Mouse (Mus musculus) embryonic facial prominence, embryonic 10.5 days (tissue): Measurements from ENCODE around the gene Trappc3. TPM values are rescaled to one million over a fixed set of nuclear protein-coding genes. Genes with fewer than 3 reads are reported as not detected.

Experiments used
- DNase-seq: peaks from one replicate; pipeline ENCODE4 v3.0.0-alpha.2; 2017; ENCODE audit warnings: low spot score
- H3K27ac ChIP-seq: fragments of 300-500 bp; sonication (generic); replicated peaks from 2 replicates; pipeline ENCODE4 v1.5.1; 2016; ENCODE audit warnings: mild to moderate bottlenecking
- H3K27me3 ChIP-seq: fragments of 300-500 bp; sonication (generic); replicated peaks from 2 replicates; pipeline ENCODE4 v1.6.1; 2016; ENCODE audit warnings: low read depth, mild to moderate bottlenecking; ENCODE audit not compliant: poor library complexity, severe bottlenecking
- H3K36me3 ChIP-seq: fragments of 300-500 bp; sonication (generic); replicated peaks from 2 replicates; pipeline ENCODE4 v1.6.1; 2016; ENCODE audit warnings: mild to moderate bottlenecking, moderate library complexity
- H3K4me1 ChIP-seq: fragments of 300-500 bp; sonication (generic); 2 replicates; pipeline ENCODE4 v1.6.1; 2016
- H3K4me3 ChIP-seq: fragments of 300-500 bp; sonication (generic); 2 replicates; pipeline ENCODE4 v1.5.1; 2016; ENCODE audit warnings: mild to moderate bottlenecking, moderate library complexity
- H3K9me3 ChIP-seq: fragments of 300-500 bp; sonication (generic); 2 replicates; pipeline ENCODE4 v1.6.1; 2016; ENCODE audit warnings: mild to moderate bottlenecking
- WGBS: fragments of 180-500 bp; shearing (Covaris S2); methylation state at CpG from one replicate; pipeline ENCODE4 v1.1.7; 2016; 5-methylcytosine and 5-hydroxymethylcytosine counted together
- polyA plus RNA-seq: library from polyadenylated mRNA; unstranded; fragments of >200 nt; fragmentation: Nextera tagmentation; extraction: Ambion mirVana; gene quantifications from 2 replicates; pipeline ENCODE4 v1.2.1, GENCODE M21; 2016

Trappc3 gene
- polyA plus RNA-seq, 1 experiment from 2014 or later, result 92.3 TPM

DNA sequence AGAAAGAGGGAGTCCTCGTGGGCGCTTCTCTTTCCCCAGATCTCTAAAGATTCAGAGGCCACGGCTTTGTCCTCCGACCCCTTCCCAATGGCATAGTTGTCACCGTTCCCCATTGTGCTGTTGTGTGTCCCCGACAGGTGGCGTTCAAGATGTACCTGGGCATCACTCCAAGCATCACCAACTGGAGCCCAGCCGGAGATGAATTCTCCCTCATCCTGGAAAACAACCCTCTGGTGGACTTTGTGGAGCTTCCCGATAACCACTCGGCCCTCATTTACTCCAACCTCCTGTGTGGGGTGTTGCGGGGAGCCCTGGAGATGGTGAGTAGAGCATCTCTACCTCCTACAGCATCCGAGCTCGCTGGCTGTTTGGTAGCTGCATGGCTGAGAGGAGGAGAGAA lies 11.6 kb downstream of the Trappc3 start:
- H3K9me3 ChIP-seq, result no peaks in the 10 kb centered on the region

DNA sequence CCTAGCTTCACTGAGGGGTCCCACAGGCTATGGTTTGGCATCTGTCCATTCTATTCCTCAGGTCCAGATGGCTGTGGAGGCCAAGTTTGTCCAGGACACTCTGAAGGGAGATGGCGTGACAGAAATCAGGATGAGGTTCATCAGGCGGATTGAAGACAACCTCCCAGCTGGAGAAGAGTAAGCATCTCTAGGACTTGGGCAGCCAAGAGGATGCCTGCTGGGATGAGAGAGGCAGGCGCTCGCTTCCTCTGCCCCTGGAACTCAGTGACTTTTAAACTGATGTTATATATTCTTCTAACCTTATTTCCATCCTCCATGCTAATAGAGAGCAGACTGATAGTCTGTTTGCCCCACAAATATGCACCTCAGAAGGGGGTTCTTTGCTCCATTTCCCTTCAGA lies 13.0 kb downstream of the Trappc3 start:
- H3K27ac ChIP-seq, result no peak overlapping the region
- no peaks in the 10 kb centered on the region for H3K27me3 ChIP-seq
- 91% methylated on average over 4 of the region's 4 CpGs for WGBS

More for the DNA sequence above, 11.6 kb downstream of the Trappc3 start:
- peaks cover 17% of the 10 kb centered on the region for H3K4me1 ChIP-seq
- 76% methylated on average over 13 of the region's 13 CpGs for WGBS
- no peak overlapping the region for H3K27ac ChIP-seq
- no peak overlapping the region for H3K4me3 ChIP-seq
- no peak for DNase-seq
- no peaks in the 10 kb centered on the region for H3K27me3 ChIP-seq
- H3K36me3 ChIP-seq, result peaks cover 41% of the 10 kb centered on the region

DNA sequence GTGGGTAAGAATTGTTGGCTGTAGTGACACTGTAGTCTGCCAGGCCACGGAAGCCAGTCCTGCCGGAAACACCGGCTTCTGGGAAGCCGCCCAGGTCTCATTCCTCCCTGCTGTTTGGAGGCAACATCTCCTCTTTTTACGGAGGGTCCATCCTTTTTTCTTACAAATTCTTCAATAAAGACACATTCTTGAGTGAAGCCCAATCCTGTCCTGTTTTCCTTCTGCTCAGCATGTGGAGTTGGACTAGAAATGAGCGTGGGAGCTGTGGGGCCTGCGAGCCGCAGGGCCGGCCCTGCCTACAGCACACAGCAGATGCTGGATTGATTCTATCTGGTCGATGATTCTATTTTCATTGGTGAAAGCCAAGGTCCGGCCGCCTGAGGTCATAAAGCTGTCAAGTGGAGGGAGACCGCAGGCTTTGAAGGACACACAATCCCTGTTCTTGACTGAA lies 13.6 kb downstream of the Trappc3 start:
- DNase-seq, result no peak
- 92% methylated on average over 13 of the region's 13 CpGs for WGBS
- Histone ChIP-seq H3K9me3 (no peaks in the 10 kb centered on the region), H3K4me1 (peaks cover 33% of the 10 kb centered on the region), H3K27me3 (no peaks in the 10 kb centered on the region), H3K4me3 (no peak overlapping the region), H3K36me3 (peaks cover 41% of the 10 kb centered on the region), H3K27ac (no peak overlapping the region)

More for the DNA sequence above, 13.0 kb downstream of the Trappc3 start:
- Histone ChIP-seq H3K4me3 (no peak overlapping the region), H3K4me1 (peaks cover 28% of the 10 kb centered on the region), H3K9me3 (no peaks in the 10 kb centered on the region), H3K36me3 (peaks cover 41% of the 10 kb centered on the region)
- no peak for DNase-seq

DNA sequence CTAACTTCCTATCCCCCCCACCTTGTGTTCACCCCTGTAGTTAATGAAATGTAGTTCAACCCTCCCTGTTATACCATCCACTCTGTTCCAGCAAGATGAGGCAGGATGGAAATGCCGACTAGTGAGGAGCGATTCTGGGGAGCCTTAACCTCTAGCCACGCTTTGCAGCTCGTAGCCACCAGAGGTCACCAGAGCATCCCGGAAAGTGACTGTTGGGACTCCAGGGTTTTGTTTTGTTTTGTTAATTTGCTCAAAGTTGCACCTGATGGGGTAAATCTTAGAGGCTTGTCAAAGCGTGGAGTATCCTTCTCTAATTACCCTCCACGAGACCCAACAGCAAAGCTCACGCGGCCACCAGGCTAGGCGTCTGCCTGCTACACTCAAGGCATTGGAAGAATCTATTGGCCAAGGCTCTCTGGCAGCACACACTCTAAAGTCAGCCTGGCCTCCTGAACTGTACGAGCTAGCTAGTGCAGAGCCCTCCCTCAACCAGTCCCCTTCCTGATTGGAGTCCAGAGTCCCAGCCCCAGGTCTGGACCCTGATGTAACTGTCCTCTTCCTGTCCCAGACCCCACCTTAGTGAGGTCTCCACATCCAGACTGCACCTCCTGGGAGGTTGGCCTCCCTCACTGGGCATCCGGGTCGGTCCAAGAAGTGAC lies 15.9 kb downstream of the Trappc3 start:
- H3K27ac ChIP-seq, result peak overlapping the region; percentile 86

DNA sequence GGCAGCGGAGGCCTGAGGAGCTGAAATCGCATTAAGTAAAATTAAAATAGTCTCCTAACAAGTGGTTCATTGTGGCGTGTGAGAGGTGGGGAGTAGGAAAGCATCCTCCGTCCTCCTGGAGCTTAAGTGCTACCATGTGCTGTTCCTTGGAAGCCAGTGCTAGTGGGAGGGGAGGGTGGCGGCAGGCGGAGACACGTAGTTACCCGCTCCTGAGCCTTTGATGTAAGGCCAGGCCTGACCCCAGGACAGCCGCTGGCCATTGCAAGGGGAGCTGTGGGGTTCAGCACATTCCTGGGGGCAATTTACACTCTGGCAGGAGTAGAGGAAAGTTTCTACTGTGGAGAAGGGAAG lies 16.4 kb downstream of the Trappc3 start:
- Histone ChIP-seq H3K27me3 (peaks cover 10% of the 10 kb centered on the region), H3K36me3 (peaks cover 26% of the 10 kb centered on the region), H3K27ac (peak overlapping the region; percentile 86), H3K4me3 (peak overlapping the region; percentile 39), H3K9me3 (no peaks in the 10 kb centered on the region), H3K4me1 (peaks cover 59% of the 10 kb centered on the region)
- peak; percentile 83 for DNase-seq
- WGBS, result 15% methylated on average over 9 of the region's 9 CpGs

More for the DNA sequence above, 15.9 kb downstream of the Trappc3 start:
- peak; percentile 75 for DNase-seq
- Histone ChIP-seq H3K36me3 (peaks cover 31% of the 10 kb centered on the region), H3K27me3 (peaks cover 5% of the 10 kb centered on the region), H3K4me3 (peak overlapping the region; percentile 39), H3K9me3 (no peaks in the 10 kb centered on the region), H3K4me1 (peaks cover 54% of the 10 kb centered on the region)
- WGBS, result 4% methylated on average over 13 of the region's 13 CpGs

DNA sequence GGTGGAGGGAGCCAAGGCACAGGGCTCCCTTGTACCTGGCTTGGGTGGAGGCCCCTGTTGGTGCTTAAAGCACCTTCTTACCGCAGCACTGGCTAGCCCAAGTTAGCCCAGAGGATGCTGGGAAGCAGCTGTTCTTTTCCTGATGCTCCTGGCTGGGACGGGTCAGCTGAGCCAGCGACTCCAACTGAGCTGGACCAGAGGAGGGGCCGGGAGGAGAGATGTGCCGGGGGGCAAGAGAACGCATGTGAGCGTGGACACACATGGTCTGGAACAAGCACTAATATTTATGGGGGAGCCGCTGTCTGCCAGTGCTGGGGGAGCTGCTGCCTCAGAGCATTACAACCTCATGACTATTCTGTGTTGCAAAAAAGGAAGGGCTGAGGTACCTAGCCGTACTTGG lies 16.8 kb downstream of the Trappc3 start:
- 45% methylated on average over 9 of the region's 9 CpGs for WGBS
- Histone ChIP-seq H3K4me1 (peaks cover 62% of the 10 kb centered on the region), H3K9me3 (no peaks in the 10 kb centered on the region), H3K4me3 (peak overlapping the region; percentile 39), H3K27me3 (peaks cover 14% of the 10 kb centered on the region), H3K27ac (peak overlapping the region; percentile 86), H3K36me3 (peaks cover 21% of the 10 kb centered on the region)
- peak; percentile 51 for DNase-seq

DNA sequence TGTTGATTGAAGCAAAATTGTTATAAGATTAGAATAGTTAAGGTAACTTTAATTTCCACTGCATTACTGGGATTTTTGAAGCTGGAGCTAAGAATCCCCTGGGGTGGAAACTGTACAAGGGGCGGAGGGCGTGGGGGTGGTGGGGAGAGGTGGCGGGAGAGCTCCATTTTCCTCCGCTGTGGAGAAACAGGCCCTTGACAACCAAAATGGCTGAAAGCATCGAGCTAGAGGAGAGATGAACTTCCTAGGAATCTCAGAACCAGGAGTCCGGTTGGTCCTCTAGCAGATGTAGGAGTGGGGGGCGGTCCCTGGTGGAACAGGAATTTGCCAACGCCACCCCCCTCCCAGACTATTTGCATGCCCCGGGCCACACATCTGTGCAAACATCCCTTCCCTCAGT lies 19.6 kb downstream of the Trappc3 start:
- H3K27ac ChIP-seq, result peak overlapping the region; percentile 79

DNA sequence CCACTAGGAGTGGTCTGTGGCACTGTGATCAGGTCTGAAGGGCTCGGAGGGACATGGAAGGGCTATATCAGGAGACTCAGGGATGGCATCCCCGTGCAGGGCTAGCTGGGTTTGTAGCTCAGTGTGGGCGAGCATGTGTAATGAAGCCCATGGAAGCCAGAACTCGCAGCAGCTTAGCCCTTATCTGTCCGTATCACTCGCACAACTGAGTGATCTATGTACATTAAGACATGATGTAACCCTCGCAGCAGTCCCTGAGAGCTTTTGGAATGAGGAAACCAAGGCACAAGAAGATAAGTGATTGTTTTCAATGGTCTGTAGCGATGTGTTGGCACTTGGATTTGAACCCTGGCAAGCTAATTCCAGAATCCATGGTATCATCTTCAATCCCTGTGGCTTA lies 21.5 kb downstream of the Trappc3 start:
- Histone ChIP-seq H3K27me3 (peaks cover 61% of the 10 kb centered on the region), H3K4me1 (peaks cover 77% of the 10 kb centered on the region), H3K36me3 (no peaks in the 10 kb centered on the region), H3K4me3 (no peak overlapping the region), H3K27ac (peak overlapping the region; percentile 40; the same call in 1 of the 2 replicates), H3K9me3 (0 out of 2 replicates have a peak, but pooled peaks cover 7% of the 10 kb centered on the region)
- whole genome bisulfite sequencing, result 91% methylated on average over 8 of the region's 8 CpGs
- no peak for DNase-seq

More for the DNA sequence above, 19.6 kb downstream of the Trappc3 start:
- peak; percentile 64 for DNase-seq
- 52% methylated on average over 9 of the region's 9 CpGs for WGBS
- H3K27me3 ChIP-seq, result peaks cover 42% of the 10 kb centered on the region
- H3K4me1 ChIP-seq, result peaks cover 75% of the 10 kb centered on the region
- no peaks in the 10 kb centered on the region for H3K36me3 ChIP-seq
- H3K9me3 ChIP-seq, result 0 out of 2 replicates have a peak, but pooled peaks cover 7% of the 10 kb centered on the region
- H3K4me3 ChIP-seq, result no peak overlapping the region

DNA sequence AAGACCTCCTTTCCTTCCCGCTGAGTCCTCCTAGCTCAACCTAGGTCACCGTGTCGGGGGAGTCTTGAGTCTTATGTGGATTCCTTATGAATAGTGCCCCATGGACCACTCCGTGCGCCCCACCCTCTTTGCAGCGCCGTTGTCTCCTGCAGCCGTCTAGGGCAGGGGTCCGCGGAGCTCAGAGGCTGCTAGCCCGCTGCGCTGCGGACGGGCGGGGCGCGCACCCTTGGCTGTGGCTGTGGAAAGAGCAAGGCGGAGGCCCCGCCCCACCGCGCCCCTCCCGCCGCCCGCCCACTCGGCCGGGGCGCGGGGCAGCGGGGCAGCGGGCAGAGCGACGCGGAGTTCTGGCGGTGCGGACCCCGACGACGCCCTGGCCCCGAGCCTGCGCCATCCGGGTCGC lies 24.4 kb downstream of the Trappc3 start, which contains the start of gene Col8a2:
TSS of gene Col8a2 (plus strand) at position 302 of the 400 bp plus-strand sequence.
- Histone ChIP-seq H3K27ac (peak within 1 kb of the TSS; percentile 68), H3K4me3 (peak within 1 kb of the TSS; percentile 59), H3K36me3 (no peaks in the 10 kb centered on the region), H3K4me1 (peaks cover 71% of the 10 kb centered on the region), H3K27me3 (peaks cover 88% of the 10 kb centered on the region), H3K9me3 (0 out of 2 replicates have a peak, but pooled peaks cover 7% of the 10 kb centered on the region)
- peak; percentile 61 for DNase-seq
- WGBS, result 2% methylated on average over 42 of the region's 42 CpGs

DNA sequence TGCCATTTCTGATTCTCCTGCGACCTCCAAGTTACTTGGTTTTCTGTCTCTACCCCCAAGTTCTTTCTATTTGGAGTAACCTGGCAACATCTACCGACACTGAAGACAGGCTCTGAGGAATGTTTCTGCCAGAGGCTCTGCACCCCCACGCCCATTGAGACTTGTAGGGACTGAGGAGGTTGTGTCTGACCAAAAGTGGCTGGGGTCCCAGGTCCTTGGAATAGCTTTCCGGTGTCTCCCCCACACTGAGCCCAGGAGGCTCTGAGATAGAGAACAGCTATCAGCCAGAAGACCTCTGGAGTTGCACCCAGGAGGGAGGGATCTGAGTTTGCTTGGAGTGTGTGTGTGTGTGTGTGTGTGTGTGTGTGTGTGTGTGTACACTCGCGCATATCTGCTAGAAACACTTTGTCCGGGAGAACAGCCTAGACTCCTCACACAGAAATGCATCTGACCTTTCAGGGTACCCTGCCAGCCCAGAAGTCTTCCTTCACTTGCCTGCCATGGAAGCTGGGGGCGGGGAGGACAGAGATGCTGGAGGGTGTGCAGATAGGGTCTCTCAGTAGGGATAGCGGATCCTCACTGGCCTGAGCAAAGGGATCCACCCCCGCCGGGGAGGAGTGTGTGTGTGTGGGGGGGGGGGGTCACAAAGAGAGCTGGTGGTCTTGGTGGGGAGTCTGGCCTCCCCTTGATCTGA lies 25.3 kb downstream of the Trappc3 start:
- no peak for DNase-seq
- H3K9me3 ChIP-seq, result 0 out of 2 replicates have a peak, but pooled peaks cover 7% of the 10 kb centered on the region
- H3K4me3 ChIP-seq, result peak overlapping the region; percentile 59
- peaks cover 62% of the 10 kb centered on the region for H3K4me1 ChIP-seq
- peaks cover 86% of the 10 kb centered on the region for H3K27me3 ChIP-seq
- WGBS, result 40% methylated on average over 11 of the region's 11 CpGs
- H3K27ac ChIP-seq, result no peak overlapping the region
- no peaks in the 10 kb centered on the region for H3K36me3 ChIP-seq

DNA sequence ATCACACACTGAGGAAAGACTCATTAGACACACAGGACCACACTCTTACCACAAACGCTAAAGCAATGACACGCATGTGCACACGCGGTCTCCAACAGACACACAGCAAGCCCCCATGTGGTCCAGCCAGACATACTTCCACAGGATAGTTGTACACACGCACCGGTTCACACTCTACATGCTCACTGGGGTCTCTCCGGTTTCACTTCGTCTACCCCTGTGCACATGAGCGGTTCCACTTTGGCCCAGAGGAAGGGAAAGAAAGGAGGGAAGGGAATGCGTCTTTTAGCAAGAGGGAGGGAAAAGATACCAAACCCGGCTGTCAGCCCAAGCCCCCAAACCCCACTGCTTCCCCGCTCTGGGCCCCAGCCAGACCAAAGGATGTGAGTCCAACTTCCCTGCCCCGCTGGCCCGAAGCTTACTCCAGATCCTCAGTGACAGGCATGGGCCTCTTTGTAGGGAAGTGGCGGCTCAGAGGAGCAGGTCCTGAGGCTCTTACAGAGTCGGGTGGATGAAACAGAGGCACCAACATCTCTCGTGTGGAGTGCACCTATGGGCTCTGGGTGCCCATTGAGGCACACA lies 26.1 kb downstream of the Trappc3 start:
- Histone ChIP-seq H3K4me1 (peaks cover 58% of the 10 kb centered on the region), H3K4me3 (peak overlapping the region; percentile 59; the same call in 1 of the 2 replicates), H3K9me3 (0 out of 2 replicates have a peak, but pooled peaks cover 7% of the 10 kb centered on the region), H3K36me3 (no peaks in the 10 kb centered on the region), H3K27me3 (peaks cover 81% of the 10 kb centered on the region), H3K27ac (0 out of 2 replicates have a peak overlapping the region, but pooled peaks have one; percentile 21)
- 37% methylated on average over 17 of the region's 17 CpGs for WGBS
- no peak for DNase-seq

DNA sequence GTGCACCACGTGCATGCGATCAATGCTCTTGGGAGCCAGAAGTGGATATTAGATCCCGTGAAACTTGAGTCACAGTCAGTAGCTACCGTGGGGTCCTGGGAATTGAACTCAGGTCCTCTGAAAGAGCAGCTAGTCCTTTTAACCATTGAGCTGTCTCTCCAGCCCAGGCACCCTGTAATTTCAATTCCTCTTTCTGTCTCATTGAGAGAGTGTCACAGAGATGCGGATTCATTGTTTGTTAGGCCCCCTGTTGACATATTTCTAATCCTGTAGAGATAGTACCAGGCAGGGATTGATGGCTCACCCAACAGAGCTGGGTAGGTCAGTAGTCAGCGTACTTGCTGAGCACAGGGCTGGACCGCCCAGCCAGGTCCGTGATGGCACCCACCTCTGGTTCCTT lies 28.2 kb downstream of the Trappc3 start:
- no peak for DNase-seq
- Histone ChIP-seq H3K36me3 (no peaks in the 10 kb centered on the region), H3K27ac (no peak overlapping the region), H3K9me3 (0 out of 2 replicates have a peak, but pooled peaks cover 7% of the 10 kb centered on the region), H3K4me3 (no peak overlapping the region), H3K4me1 (peaks cover 52% of the 10 kb centered on the region), H3K27me3 (peaks cover 72% of the 10 kb centered on the region)
- WGBS, result 77% methylated on average over 8 of the region's 8 CpGs
